Mouse (Mus musculus) MEL (cell line): ENCODE results near the gene St3gal2. TPM values are rescaled to one million over a fixed set of nuclear protein-coding genes. Genes with fewer than 3 reads are reported as not detected.
"Not testable (repeated sequence)": the region's sequence is repeated elsewhere in the genome, so short reads cannot be mapped to it uniquely, and the experiment has no call there.

Source experiments
- DNase-seq: peaks from one replicate; pipeline ENCODE4 v3.0.0; 2011; ENCODE audit warnings: low read depth, low spot score
- H3K27ac ChIP-seq: 2 replicates; pipeline ENCODE4 v1.5.1; 2012; ENCODE audit warnings: low read depth, mild to moderate bottlenecking, control low read depth, low read length, moderate library complexity; ENCODE audit not compliant: control insufficient read depth
- H3K27me3 ChIP-seq, 2 experiments: fragments of 150-350 bp in 1 of 2; sonication (generic) in 1 of 2; 2 replicates each; pipeline ENCODE4 v1.6.1; 2012; ENCODE audit warnings: low read length in 2 of 2, mild to moderate bottlenecking in 2 of 2, improper control_type of control experiment in 1 of 2, moderate library complexity in 1 of 2; ENCODE audit not compliant: insufficient read depth in 2 of 2, control insufficient read depth in 1 of 2
- H3K36me3 ChIP-seq, 2 experiments: 2 replicates each; pipeline ENCODE4 v1.6.1; 2012 to 2014; ENCODE audit warnings: low read length in 2 of 2, improper control_type of control experiment in 1 of 2, inconsistent platforms in 1 of 2, mild to moderate bottlenecking in 1 of 2; ENCODE audit not compliant: insufficient read depth in 2 of 2, control insufficient read depth in 1 of 2
- H3K4me1 ChIP-seq, 2 experiments: fragments of 150-350 bp in 1 of 2; sonication (generic) in 1 of 2; 2 replicates each; pipeline ENCODE4 v1.6.1; 2012; ENCODE audit warnings: low read length in 2 of 2, improper control_type of control experiment in 1 of 2, mild to moderate bottlenecking in 1 of 2; ENCODE audit not compliant: insufficient read depth in 2 of 2, control insufficient read depth in 1 of 2
- H3K4me3 ChIP-seq, 2 experiments: fragments of 150-350 bp in 1 of 2; sonication (generic) in 1 of 2; 2 replicates each; pipeline ENCODE4 v1.5.1; 2012; ENCODE audit warnings: low read depth in 2 of 2, low read length in 2 of 2, mild to moderate bottlenecking in 2 of 2, moderate library complexity in 2 of 2, control low read depth in 1 of 2, improper control_type of control experiment in 1 of 2; ENCODE audit not compliant: control insufficient read depth in 1 of 2, insufficient read depth in 1 of 2
- H3K79me2 ChIP-seq: 2 replicates; pipeline ENCODE4 v1.6.1; 2012; ENCODE audit warnings: mild to moderate bottlenecking, low read length, moderate library complexity; ENCODE audit not compliant: control insufficient read depth, poor library complexity, insufficient read depth
- H3K9ac ChIP-seq: 2 replicates; pipeline ENCODE4 v1.6.1; 2012; ENCODE audit warnings: low read depth, mild to moderate bottlenecking, control low read depth, low read length, moderate library complexity; ENCODE audit not compliant: control insufficient read depth, poor library complexity, severe bottlenecking
- H3K9me3 ChIP-seq: fragments of 150-350 bp; sonication (generic); replicated peaks from 2 replicates; pipeline ENCODE4 v1.6.1; 2012; ENCODE audit warnings: mild to moderate bottlenecking, low read length, improper control_type of control experiment, moderate library complexity; ENCODE audit not compliant: insufficient read depth
- BHLHE40 ChIP-seq: IDR thresholded peaks from 2 replicates; pipeline ENCODE4 v1.6.1; 2012; ENCODE audit warnings: low read depth, mild to moderate bottlenecking, inconsistent platforms, low read length, improper control_type of control experiment, borderline replicate concordance
- CHD1 ChIP-seq: IDR thresholded peaks from 2 replicates; pipeline ENCODE4 v1.6.1; 2012; ENCODE audit warnings: low read depth, mild to moderate bottlenecking, inconsistent platforms, low read length, improper control_type of control experiment
- CHD2 ChIP-seq: IDR thresholded peaks from 2 replicates; pipeline ENCODE4 v1.6.1; 2011; ENCODE audit warnings: low read length, improper control_type of control experiment
- CTCF ChIP-seq, 3 experiments: IDR thresholded peaks in 2 of 3; conservative IDR thresholded peaks in 1 of 3; 2 replicates each; pipeline ENCODE4 v1.5.1; 2011 to 2012; ENCODE audit warnings: low read length in 3 of 3, low read depth in 2 of 3, mild to moderate bottlenecking in 2 of 3, improper control_type of control experiment in 1 of 3, inconsistent platforms in 1 of 3, mixed read lengths in 1 of 3, moderate library complexity in 1 of 3; ENCODE audit not compliant: control insufficient read depth in 1 of 3, insufficient read depth in 1 of 3, poor library complexity in 1 of 3, severe bottlenecking in 1 of 3
- E2F4 ChIP-seq: IDR thresholded peaks from 2 replicates; pipeline ENCODE4 v1.6.1; 2011; ENCODE audit warnings: low read depth, low read length, improper control_type of control experiment, borderline replicate concordance
- HCFC1 ChIP-seq: IDR thresholded peaks from 2 replicates; pipeline ENCODE4 v1.6.1; 2012; ENCODE audit warnings: low read depth, mild to moderate bottlenecking, inconsistent platforms, low read length, improper control_type of control experiment, moderate library complexity
- JUND ChIP-seq: IDR thresholded peaks from 2 replicates; pipeline ENCODE4 v1.6.1; 2011; ENCODE audit warnings: low read depth, mild to moderate bottlenecking, improper control_type of control experiment, low read length
- KAT2A ChIP-seq: conservative IDR thresholded peaks from 2 replicates; pipeline ENCODE4 v1.6.1; 2012; ENCODE audit warnings: low read depth, low read length, improper control_type of control experiment, inconsistent platforms
- MXI1 ChIP-seq: IDR thresholded peaks from 2 replicates; pipeline ENCODE4 v1.6.1; 2011; ENCODE audit warnings: mild to moderate bottlenecking, low read depth, low read length, improper control_type of control experiment
- MYC ChIP-seq: IDR thresholded peaks from 2 replicates; pipeline ENCODE4 v1.6.1; 2011; ENCODE audit warnings: low read depth, mild to moderate bottlenecking, low read length, improper control_type of control experiment, moderate library complexity
- NELFE ChIP-seq: IDR thresholded peaks from 2 replicates; pipeline ENCODE4 v1.6.1; 2011; ENCODE audit warnings: low read depth, low read length, improper control_type of control experiment
- POLR2A ChIP-seq, 2 experiments: IDR thresholded peaks; 2 replicates each; pipeline ENCODE4 v1.6.1; 2011 to 2012; ENCODE audit warnings: low read length in 2 of 2, mild to moderate bottlenecking in 2 of 2, control low read depth in 1 of 2, improper control_type of control experiment in 1 of 2, low read depth in 1 of 2, moderate library complexity in 1 of 2; ENCODE audit not compliant: control insufficient read depth in 1 of 2, insufficient read depth in 1 of 2, poor library complexity in 1 of 2
- POLR2AphosphoS5 ChIP-seq: IDR thresholded peaks from 2 replicates; pipeline ENCODE4 v1.6.1; 2012; ENCODE audit warnings: low read depth, borderline replicate concordance, mild to moderate bottlenecking, inconsistent platforms, low read length, moderate library complexity, mixed read lengths
- RAD21 ChIP-seq: IDR thresholded peaks from 2 replicates; pipeline ENCODE4 v1.6.1; 2011; ENCODE audit warnings: mild to moderate bottlenecking, low read depth, low read length, improper control_type of control experiment
- SIN3A ChIP-seq: IDR thresholded peaks from 2 replicates; pipeline ENCODE4 v1.6.1; 2012; ENCODE audit warnings: low read length, improper control_type of control experiment, inconsistent platforms
- SMC3 ChIP-seq: IDR thresholded peaks from 2 replicates; pipeline ENCODE4 v1.6.1; 2011; ENCODE audit warnings: low read depth, low read length, improper control_type of control experiment
- USF2 ChIP-seq, 2 experiments: IDR thresholded peaks; 2 replicates each; pipeline ENCODE4 v1.6.1; 2011 to 2012; ENCODE audit warnings: improper control_type of control experiment in 2 of 2, low read length in 2 of 2, borderline replicate concordance in 1 of 2, inconsistent platforms in 1 of 2, low read depth in 1 of 2, mild to moderate bottlenecking in 1 of 2; ENCODE audit not compliant: insufficient read depth in 1 of 2
- ZC3H11A ChIP-seq: IDR thresholded peaks from 2 replicates; pipeline ENCODE4 v1.6.1; 2012; ENCODE audit warnings: low read depth, mild to moderate bottlenecking, inconsistent platforms, low read length, improper control_type of control experiment
- polyA plus RNA-seq, 2 experiments: library from polyadenylated mRNA; stranded (reverse) in 1 of 2; unstranded in 1 of 2; fragments of >175 nt in 1 of 2; fragments of >200 nt in 1 of 2; gene quantifications; 2 replicates each; pipeline versions ENCODE4 v1.2.1 to v1.2.4; 2012; ENCODE audit warnings: low replicate concordance in 2 of 2, low read depth in 1 of 2; ENCODE audit not compliant: insufficient read length in 2 of 2, insufficient read depth in 1 of 2, missing spikeins in 1 of 2
- total RNA-seq: library from RNA; depleted of rRNA; stranded (reverse); fragments of 300-350 nt; gene quantifications from 2 replicates; pipeline ENCODE4 v1.2.3, GENCODE M21; 2012

The St3gal2 gene
- total and polyA plus RNA-seq, 3 experiments: 5.2 to 18.0 TPM; not detected in 1

DNA sequence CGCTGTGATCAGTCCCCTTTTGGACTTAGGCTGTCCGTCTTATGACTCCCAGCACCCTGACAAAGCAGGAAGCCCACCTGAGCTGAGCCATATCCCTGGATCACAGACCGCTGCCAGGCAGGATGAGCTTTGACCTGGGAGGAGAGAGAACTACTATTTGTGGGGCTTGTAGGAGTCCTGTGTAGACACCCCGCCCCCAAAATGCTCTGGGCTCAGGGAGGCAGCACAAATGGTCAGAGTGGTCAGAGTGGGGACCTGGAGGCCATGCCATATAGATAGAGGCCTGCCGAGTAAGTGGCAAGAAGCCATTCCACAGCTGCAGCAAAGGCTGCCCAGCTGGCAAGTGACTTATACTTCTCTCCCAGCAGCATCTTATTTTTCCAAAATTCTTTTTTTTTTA is 38.4 kb downstream of the St3gal2 start:
- Histone ChIP-seq H3K36me3 (peaks cover 0 to 4% of the 10 kb centered on the region in 2 experiments; a peak in 2 of 4 replicates), H3K9ac (no peak overlapping the region), H3K9me3 (no peaks in the 10 kb centered on the region), H3K79me2 (no peaks in the 10 kb centered on the region), H3K27me3 (no peaks in the 10 kb centered on the region), H3K27ac (no peak overlapping the region), H3K4me1 (peaks cover 2 to 6% of the 10 kb centered on the region in 2 experiments; a peak in 2 of 4 replicates), H3K4me3 (no peak overlapping the region)
- TF ChIP-seq POLR2AphosphoS5 (no peak), HCFC1 (no peak), KAT2A (no peak), BHLHE40 (no peak), CHD2 (no peak), MXI1 (no peak), USF2 (IDR thresholded peaks at IDR 0.05; ENCODE audit: borderline replicate concordance in 1 of 2, insufficient read depth in 1 of 2, low read depth in 1 of 2, low read length in 2 of 2) (no peak), SIN3A (no peak), JUND (no peak), E2F4 (no peak), POLR2A (IDR thresholded peaks at IDR 0.05; ENCODE audit: control insufficient read depth in 1 of 2, insufficient read depth in 1 of 2, low read depth in 1 of 2, low read length in 2 of 2, poor library complexity in 1 of 2) (no peak), RAD21 (no peak), CHD1 (no peak), NELFE (no peak)
- no peak for DNase-seq

- not testable (repeated sequence) for H3K4me3 ChIP-seq
Measured at GRCm38 (mm10) chr8:110958553-110958952, 38.8 kb downstream of the St3gal2 start.

More at GRCm38 (mm10) chr8:110958553-110958952, 38.8 kb downstream of the St3gal2 start:
- H3K4me1 ChIP-seq, H3K36me3 ChIP-seq, H3K9ac ChIP-seq, H3K27me3 ChIP-seq, H3K79me2 ChIP-seq, H3K27ac ChIP-seq, H3K9me3 ChIP-seq: not testable (repeated sequence)
- DNase-seq: peak; percentile 47
- peak; percentile 42 for TF ChIP-seq SMC3
- TF ChIP-seq CTCF (IDR thresholded peaks at IDR 0.05 in 2 of 3, conservative IDR thresholded peaks at IDR 0.05 in 1 of 3; ENCODE audit: control insufficient read depth in 1 of 3, insufficient read depth in 1 of 3, low read depth in 2 of 3, low read length in 3 of 3, poor library complexity in 1 of 3, severe bottlenecking in 1 of 3): peak in 2 of 3 experiments; percentile 43 to 46; a peak in 4 of 6 replicates
- TF ChIP-seq RAD21: peak; percentile 24
- 0 out of 2 replicates have a peak, but pooled peaks have one; percentile 30 for TF ChIP-seq ZC3H11A
- peak; percentile 55; the same call in 1 of the 2 replicates for TF ChIP-seq MYC
